Mouse (Mus musculus) ES-Bruce4 (cell line): ENCODE results near the gene Uspl1. TPM values are rescaled to one million over a fixed set of nuclear protein-coding genes. Genes with fewer than 3 reads are reported as not detected.
A peak's percentile ranks its signal among the peaks of the same experiment; 100 is the strongest.

ENCODE experiments used
- H3K27ac ChIP-seq: 2 replicates; pipeline ENCODE4 v1.5.1; 2012; ENCODE audit warnings: low read length, inconsistent platforms; ENCODE audit not compliant: insufficient read depth
- H3K27me3 ChIP-seq: 2 replicates; pipeline ENCODE4 v1.6.1; 2012; ENCODE audit warnings: mild to moderate bottlenecking, low read length, inconsistent platforms; ENCODE audit not compliant: control insufficient read depth, poor library complexity, insufficient read depth, severe bottlenecking
- H3K36me3 ChIP-seq: 2 replicates; pipeline ENCODE4 v1.6.1; 2012; ENCODE audit warnings: inconsistent platforms, mild to moderate bottlenecking, low read length, moderate library complexity; ENCODE audit not compliant: control insufficient read depth, poor library complexity, insufficient read depth, severe bottlenecking
- H3K4me1 ChIP-seq: one replicate; pipeline ENCODE4 v1.8.1; 2011; ENCODE audit warnings: low read length; ENCODE audit not compliant: control insufficient read depth, insufficient read depth
- H3K4me3 ChIP-seq: 2 replicates; pipeline ENCODE4 v1.5.1; 2011; ENCODE audit warnings: low read depth, mild to moderate bottlenecking, low read length
- H3K9ac ChIP-seq: 2 replicates; pipeline ENCODE4 v1.6.1; 2012; ENCODE audit warnings: low read depth, mild to moderate bottlenecking, inconsistent platforms; ENCODE audit not compliant: poor library complexity, severe bottlenecking
- H3K9me3 ChIP-seq: replicated peaks from 2 replicates; pipeline ENCODE4 v1.6.1; 2012; ENCODE audit warnings: mild to moderate bottlenecking, low read length, inconsistent platforms; ENCODE audit not compliant: control insufficient read depth, poor library complexity, insufficient read depth, severe bottlenecking
- CTCF ChIP-seq: IDR thresholded peaks from one replicate; pipeline ENCODE4 v1.8.1; 2011; ENCODE audit warnings: low read depth, low read length
- EP300 ChIP-seq: IDR thresholded peaks from 2 replicates; pipeline ENCODE4 v1.6.1; 2011; ENCODE audit warnings: low read depth, low read length; ENCODE audit not compliant: insufficient read depth
- POLR2A ChIP-seq: IDR thresholded peaks from one replicate; pipeline ENCODE4 v1.8.1; 2011; ENCODE audit warnings: low read length; ENCODE audit not compliant: insufficient read depth
- polyA plus RNA-seq: library from polyadenylated mRNA; stranded (reverse); fragments of >200 nt; gene quantifications from 2 replicates; pipeline ENCODE4 v1.2.4, GENCODE M21; 2011; ENCODE audit warnings: low read depth; ENCODE audit not compliant: missing spikeins, insufficient read depth, insufficient read length

The Uspl1 gene
- polyA plus RNA-seq, 1 experiment: 63.8 TPM

GRCm38 (mm10) chr5:149247047-149247904 lies 63.1 kb downstream of the Uspl1 start:
- H3K9me3 ChIP-seq: no peaks in the 10 kb centered on the region
- no peak overlapping the region for H3K27ac ChIP-seq
- TF ChIP-seq EP300 (no peak), POLR2A (no peak), CTCF (no peak)
- no peaks in the 10 kb centered on the region for H3K36me3 ChIP-seq
- H3K4me1 ChIP-seq: peaks cover 4% of the 10 kb centered on the region
- H3K4me3 ChIP-seq: no peak overlapping the region
- no peaks in the 10 kb centered on the region for H3K27me3 ChIP-seq
- H3K9ac ChIP-seq: no peak overlapping the region

DNA sequence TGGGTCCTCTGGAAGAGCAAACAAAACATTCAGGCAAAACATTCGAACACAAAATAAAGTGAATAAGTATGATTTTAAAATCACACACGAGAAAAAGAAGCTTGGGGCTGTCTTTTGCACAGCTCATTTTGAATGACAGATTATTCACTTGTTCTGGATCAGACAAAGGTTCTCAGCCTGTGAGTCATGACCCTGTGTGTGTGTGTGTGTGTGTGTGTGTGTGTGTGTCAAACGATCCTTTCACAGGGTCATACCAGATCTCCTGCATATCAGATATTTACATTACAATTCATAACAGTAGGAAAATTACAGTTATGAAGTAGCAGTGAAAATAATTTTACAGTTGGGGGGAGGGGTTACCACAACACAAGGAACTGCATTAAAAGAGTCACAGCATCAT lies 68.2 kb downstream of the Uspl1 start:
- Histone ChIP-seq H3K36me3 (no peaks in the 10 kb centered on the region), H3K4me1 (no peaks in the 10 kb centered on the region), H3K4me3 (no peak overlapping the region), H3K9ac (no peak overlapping the region), H3K27ac (no peak overlapping the region), H3K27me3 (no peaks in the 10 kb centered on the region), H3K9me3 (no peaks in the 10 kb centered on the region)
- TF ChIP-seq POLR2A (no peak), CTCF (no peak), EP300 (no peak)

DNA sequence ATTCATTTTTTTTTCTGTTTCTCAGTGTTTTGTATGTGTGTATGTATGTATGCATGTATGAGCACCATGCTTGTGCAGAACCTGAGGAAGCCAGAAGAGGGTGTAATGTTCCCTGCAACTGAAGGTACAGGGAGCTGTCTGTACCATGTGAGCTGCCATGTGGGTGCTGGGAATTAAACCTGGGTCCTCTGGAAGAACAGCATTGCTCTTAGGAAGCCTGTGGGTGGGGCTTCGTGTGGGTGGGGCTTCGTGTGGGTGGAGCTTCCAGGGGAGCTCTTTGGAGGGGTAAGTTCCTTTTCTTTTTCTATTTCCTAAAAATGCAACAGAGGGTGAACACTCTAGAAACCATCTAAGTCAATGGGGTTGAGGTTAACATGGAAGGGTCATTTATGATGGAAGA lies 69.3 kb downstream of the Uspl1 start:
- Histone ChIP-seq H3K27me3 (no peaks in the 10 kb centered on the region), H3K9ac (no peak overlapping the region), H3K27ac (no peak overlapping the region), H3K36me3 (no peaks in the 10 kb centered on the region), H3K4me3 (no peak overlapping the region), H3K9me3 (no peaks in the 10 kb centered on the region), H3K4me1 (no peaks in the 10 kb centered on the region)
- no peak for TF ChIP-seq POLR2A
- TF ChIP-seq EP300: no peak
- no peak for TF ChIP-seq CTCF

DNA sequence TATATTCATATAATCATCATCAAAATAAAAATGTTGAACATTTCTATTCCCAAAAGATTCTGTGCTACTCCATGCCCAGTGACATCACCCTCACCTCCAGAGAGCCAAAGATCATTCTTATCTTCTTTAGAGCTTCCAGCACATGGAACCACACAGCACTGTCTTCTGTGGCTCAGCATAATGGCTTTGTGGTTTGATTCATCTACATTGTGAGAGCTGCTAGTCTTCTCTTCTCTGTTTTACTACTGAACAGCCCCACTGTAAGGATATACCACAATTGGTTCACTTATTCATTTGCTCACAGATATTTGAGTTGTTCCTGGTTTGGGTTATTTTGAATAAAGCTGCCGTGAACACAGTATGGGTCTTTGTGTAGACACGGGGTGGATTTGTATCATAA lies 71.4 kb downstream of the Uspl1 start:
- no peak for TF ChIP-seq POLR2A
- TF ChIP-seq EP300: no peak
- TF ChIP-seq CTCF: no peak
- H3K27ac ChIP-seq: no peak overlapping the region

DNA sequence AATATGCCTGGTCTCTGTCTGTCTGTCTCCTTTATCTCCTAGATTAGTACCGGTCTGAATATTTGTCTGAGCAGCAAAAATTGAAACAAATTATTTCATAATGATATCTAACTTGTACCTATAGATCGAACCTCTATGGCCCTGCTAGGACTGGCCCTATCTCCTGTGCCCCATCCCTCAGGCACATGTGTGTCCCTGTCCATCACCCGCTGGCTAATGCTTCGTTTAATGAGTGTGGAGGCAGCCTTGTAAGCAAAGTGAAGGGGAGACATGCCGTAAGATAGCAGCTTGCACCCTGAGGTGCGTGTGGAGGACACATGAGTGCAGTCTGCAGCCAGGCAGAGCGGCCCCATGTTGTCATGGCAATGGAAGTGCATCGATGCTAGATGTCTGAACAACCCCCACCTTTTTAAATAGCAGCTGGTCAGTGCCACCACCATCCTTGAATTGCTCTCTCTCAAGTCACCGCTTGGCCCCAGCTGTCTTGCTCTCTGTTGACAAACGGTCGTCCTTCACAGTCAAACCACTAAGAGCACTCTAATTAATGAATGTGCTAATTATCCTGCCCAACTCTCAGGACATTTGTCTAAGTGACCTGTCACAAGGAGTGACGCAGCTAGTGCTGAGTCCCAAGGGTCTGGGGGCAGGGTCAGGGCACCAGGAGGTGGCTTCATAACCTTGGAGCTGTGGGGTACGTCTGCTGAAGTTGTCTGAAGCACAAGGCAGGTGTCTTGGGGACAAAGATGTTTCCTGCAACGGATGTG lies 73.5 kb downstream of the Uspl1 start:
- no peak overlapping the region for H3K9ac ChIP-seq
- no peak overlapping the region for H3K27ac ChIP-seq
- H3K4me3 ChIP-seq: no peak overlapping the region
- H3K4me1 ChIP-seq: no peaks in the 10 kb centered on the region
- H3K27me3 ChIP-seq: no peaks in the 10 kb centered on the region
- TF ChIP-seq POLR2A (no peak), EP300 (no peak), CTCF (no peak)
- H3K9me3 ChIP-seq: no peaks in the 10 kb centered on the region
- H3K36me3 ChIP-seq: no peaks in the 10 kb centered on the region

More for the DNA sequence above, 71.4 kb downstream of the Uspl1 start:
- Histone ChIP-seq H3K4me1 (no peaks in the 10 kb centered on the region), H3K9me3 (no peaks in the 10 kb centered on the region), H3K9ac (no peak overlapping the region), H3K36me3 (no peaks in the 10 kb centered on the region), H3K27me3 (no peaks in the 10 kb centered on the region), H3K4me3 (no peak overlapping the region)

DNA sequence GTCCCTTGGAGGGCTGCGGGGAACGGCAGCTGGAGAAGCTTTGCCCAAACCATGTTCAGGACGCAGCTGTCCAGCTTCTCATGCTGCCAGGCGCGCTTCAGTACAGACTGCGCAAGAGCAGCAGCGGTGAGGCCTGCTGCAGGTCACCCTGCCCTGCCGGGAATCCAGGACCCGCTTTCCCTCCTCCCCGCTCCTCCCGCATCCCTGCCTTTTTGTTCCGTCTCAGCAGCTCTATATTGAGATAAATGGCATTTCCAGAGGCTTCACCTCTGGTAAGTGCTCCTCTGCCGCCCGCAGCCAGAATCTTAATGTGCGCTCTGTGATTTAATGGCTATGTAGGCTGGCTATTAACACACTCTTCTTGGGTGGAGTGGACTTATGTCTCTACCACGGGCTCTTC lies 74.9 kb downstream of the Uspl1 start:
- TF ChIP-seq POLR2A: no peak
- H3K4me3 ChIP-seq: peak overlapping the region; percentile 20
- no peaks in the 10 kb centered on the region for H3K36me3 ChIP-seq
- no peaks in the 10 kb centered on the region for H3K9me3 ChIP-seq
- H3K4me1 ChIP-seq: no peaks in the 10 kb centered on the region
- no peaks in the 10 kb centered on the region for H3K27me3 ChIP-seq
- no peak overlapping the region for H3K27ac ChIP-seq
- H3K9ac ChIP-seq: peak overlapping the region; percentile 16; the same call in 1 of the 2 replicates
